Mouse (Mus musculus): ENCODE measurements around the gene Orm1. TPM values are rescaled to one million over a fixed set of nuclear protein-coding genes. Genes with fewer than 3 reads are reported as not detected.

The Orm1 gene
- polyA plus RNA-seq (2015; fragmentation: Nextera tagmentation; extraction: Ambion mirVana), result 0.48 TPM in 1 of 2 replicates, not detected in the other

- ATAC-seq (ENCODE audit: low read depth), result no peak
- no peaks in the 10 kb centered on the region for H3K36me3 ChIP-seq (ENCODE audit: control insufficient read depth, insufficient read depth, low read length)
- no peak within 1 kb of the TSS for H3K4me2 ChIP-seq (ENCODE audit: low read depth, low read length)
- WGBS, result 74% methylated on average over 8 of the region's 8 CpGs
- no peak within 1 kb of the TSS for H3K9ac ChIP-seq (ENCODE audit: low read length)
- H3K27me3 ChIP-seq (ENCODE audit: control insufficient read depth, insufficient read depth, low read depth, low read length), result no peaks in the 10 kb centered on the region
- H3K4me3 ChIP-seq (ENCODE audit: low read length), result no peak within 1 kb of the TSS
- no peaks in the 10 kb centered on the region for H3K4me1 ChIP-seq (replicated peaks; ENCODE audit: control insufficient read depth, insufficient read depth, low read length)
- H3K27ac ChIP-seq (ENCODE audit: low read length), result no peak within 1 kb of the TSS
- H3K9me3 ChIP-seq (ENCODE audit: control insufficient read depth, low read length), result no peaks in the 10 kb centered on the region
These were observed at the start of gene Orm1 for GRCm38 (mm10) chr4:63344295-63344694. Gene Orm1 (plus strand): TSS chr4:63344560.

- Histone ChIP-seq H3K9me3 (ENCODE audit: control insufficient read depth, low read length) (no peaks in the 10 kb centered on the region), H3K27me3 (ENCODE audit: control insufficient read depth, insufficient read depth, low read depth, low read length) (no peaks in the 10 kb centered on the region), H3K36me3 (ENCODE audit: control insufficient read depth, insufficient read depth, low read length) (peaks cover 25% of the 10 kb centered on the region), H3K4me2 (ENCODE audit: low read depth, low read length) (no peak overlapping the region), H3K9ac (ENCODE audit: low read length) (no peak overlapping the region), H3K4me3 (ENCODE audit: low read length) (no peak overlapping the region), H3K4me1 (replicated peaks; ENCODE audit: control insufficient read depth, insufficient read depth, low read length) (peaks cover 1% of the 10 kb centered on the region), H3K27ac (ENCODE audit: low read length) (no peak overlapping the region)
- WGBS, result 72% methylated on average over 1 of the region's 1 CpGs
- ATAC-seq (ENCODE audit: low read depth), result no peak
These were observed 48.7 kb upstream of the Orm1 start for GRCm38 (mm10) chr4:63295641-63296040.

- Histone ChIP-seq H3K4me2 (ENCODE audit: low read depth, low read length) (no peak overlapping the region), H3K9me3 (ENCODE audit: control insufficient read depth, low read length) (no peaks in the 10 kb centered on the region), H3K4me3 (ENCODE audit: low read length) (no peak overlapping the region), H3K4me1 (replicated peaks; ENCODE audit: control insufficient read depth, insufficient read depth, low read length) (no peaks in the 10 kb centered on the region), H3K36me3 (ENCODE audit: control insufficient read depth, insufficient read depth, low read length) (peaks cover 28% of the 10 kb centered on the region), H3K27me3 (ENCODE audit: control insufficient read depth, insufficient read depth, low read depth, low read length) (no peaks in the 10 kb centered on the region), H3K27ac (ENCODE audit: low read length) (no peak overlapping the region), H3K9ac (ENCODE audit: low read length) (no peak overlapping the region)
- WGBS, result 39% methylated on average over 3 of the region's 3 CpGs
- no peak for ATAC-seq (ENCODE audit: low read depth)
These were observed 48.1 kb upstream of the Orm1 start for GRCm38 (mm10) chr4:63296263-63296662.

GRCm38 (mm10) chr4:63296876-63297275 is 47.5 kb upstream of the Orm1 start:
- H3K36me3 ChIP-seq (ENCODE audit: control insufficient read depth, insufficient read depth, low read length), result peaks cover 28% of the 10 kb centered on the region
- H3K9ac ChIP-seq (ENCODE audit: low read length), result no peak overlapping the region
- no peaks in the 10 kb centered on the region for H3K27me3 ChIP-seq (ENCODE audit: control insufficient read depth, insufficient read depth, low read depth, low read length)
- H3K4me3 ChIP-seq (ENCODE audit: low read length), result no peak overlapping the region
- H3K4me1 ChIP-seq (replicated peaks; ENCODE audit: control insufficient read depth, insufficient read depth, low read length), result no peaks in the 10 kb centered on the region
- no peaks in the 10 kb centered on the region for H3K9me3 ChIP-seq (ENCODE audit: control insufficient read depth, low read length)
- H3K4me2 ChIP-seq (ENCODE audit: low read depth, low read length), result no peak overlapping the region
- no peak overlapping the region for H3K27ac ChIP-seq (ENCODE audit: low read length)
- ATAC-seq (ENCODE audit: low read depth), result no peak
- 63% methylated on average over 8 of the region's 8 CpGs for WGBS

- no peak overlapping the region for H3K4me3 ChIP-seq (ENCODE audit: low read length)
These were observed 46.2 kb upstream of the Orm1 start for GRCm38 (mm10) chr4:63298191-63298590.

GRCm38 (mm10) chr4:63302641-63303040 is 41.7 kb upstream of the Orm1 start:
- no peaks in the 10 kb centered on the region for H3K9me3 ChIP-seq (ENCODE audit: control insufficient read depth, low read length)
- no peak overlapping the region for H3K4me3 ChIP-seq (ENCODE audit: low read length)
- no peak overlapping the region for H3K27ac ChIP-seq (ENCODE audit: low read length)
- H3K9ac ChIP-seq (ENCODE audit: low read length), result no peak overlapping the region
- no peaks in the 10 kb centered on the region for H3K4me1 ChIP-seq (replicated peaks; ENCODE audit: control insufficient read depth, insufficient read depth, low read length)
- peaks cover 9% of the 10 kb centered on the region; the same call in 1 of the 2 replicates for H3K36me3 ChIP-seq (ENCODE audit: control insufficient read depth, insufficient read depth, low read length)
- H3K4me2 ChIP-seq (ENCODE audit: low read depth, low read length), result no peak overlapping the region
- no peak for ATAC-seq (ENCODE audit: low read depth)
- no peaks in the 10 kb centered on the region for H3K27me3 ChIP-seq (ENCODE audit: control insufficient read depth, insufficient read depth, low read depth, low read length)
- WGBS, result 55% methylated on average over 4 of the region's 4 CpGs

More at GRCm38 (mm10) chr4:63298191-63298590, 46.2 kb upstream of the Orm1 start:
- no peak overlapping the region for H3K27ac ChIP-seq (ENCODE audit: low read length)
- H3K27me3 ChIP-seq (ENCODE audit: control insufficient read depth, insufficient read depth, low read depth, low read length), result no peaks in the 10 kb centered on the region
- no peaks in the 10 kb centered on the region for H3K9me3 ChIP-seq (ENCODE audit: control insufficient read depth, low read length)
- WGBS, result 87% methylated on average over 8 of the region's 8 CpGs
- no peak overlapping the region for H3K4me2 ChIP-seq (ENCODE audit: low read depth, low read length)
- peaks cover 26% of the 10 kb centered on the region for H3K36me3 ChIP-seq (ENCODE audit: control insufficient read depth, insufficient read depth, low read length)
- no peaks in the 10 kb centered on the region for H3K4me1 ChIP-seq (replicated peaks; ENCODE audit: control insufficient read depth, insufficient read depth, low read length)
- ATAC-seq (ENCODE audit: low read depth), result no peak
- H3K9ac ChIP-seq (ENCODE audit: low read length), result no peak overlapping the region

GRCm38 (mm10) chr4:63307175-63308062 is 36.9 kb upstream of the Orm1 start:
- Histone ChIP-seq H3K36me3 (ENCODE audit: control insufficient read depth, insufficient read depth, low read length) (peaks cover 9% of the 10 kb centered on the region; the same call in 1 of the 2 replicates), H3K27me3 (ENCODE audit: control insufficient read depth, insufficient read depth, low read depth, low read length) (no peaks in the 10 kb centered on the region), H3K9me3 (ENCODE audit: control insufficient read depth, low read length) (no peaks in the 10 kb centered on the region), H3K4me1 (replicated peaks; ENCODE audit: control insufficient read depth, insufficient read depth, low read length) (no peaks in the 10 kb centered on the region), H3K9ac (ENCODE audit: low read length) (no peak overlapping the region), H3K4me2 (ENCODE audit: low read depth, low read length) (no peak overlapping the region), H3K27ac (ENCODE audit: low read length) (no peak overlapping the region), H3K4me3 (ENCODE audit: low read length) (no peak overlapping the region)
- ATAC-seq (ENCODE audit: low read depth), result peak; percentile 68
- WGBS, result 32% methylated on average over 21 of the region's 21 CpGs

- 65% methylated on average over 3 of the region's 3 CpGs for WGBS
- no peaks in the 10 kb centered on the region for H3K9me3 ChIP-seq (ENCODE audit: control insufficient read depth, low read length)
- ATAC-seq (ENCODE audit: low read depth), result no peak
- H3K36me3 ChIP-seq (ENCODE audit: control insufficient read depth, insufficient read depth, low read length), result peaks cover 9% of the 10 kb centered on the region; the same call in 1 of the 2 replicates
- no peak overlapping the region for H3K4me3 ChIP-seq (ENCODE audit: low read length)
- H3K9ac ChIP-seq (ENCODE audit: low read length), result no peak overlapping the region
- H3K27ac ChIP-seq (ENCODE audit: low read length), result no peak overlapping the region
- H3K4me1 ChIP-seq (replicated peaks; ENCODE audit: control insufficient read depth, insufficient read depth, low read length), result no peaks in the 10 kb centered on the region
- no peak overlapping the region for H3K4me2 ChIP-seq (ENCODE audit: low read depth, low read length)
- H3K27me3 ChIP-seq (ENCODE audit: control insufficient read depth, insufficient read depth, low read depth, low read length), result no peaks in the 10 kb centered on the region
These were observed 36.0 kb upstream of the Orm1 start for GRCm38 (mm10) chr4:63308316-63308715.

GRCm38 (mm10) chr4:63310247-63310855 is 34.0 kb upstream of the Orm1 start:
- peaks cover 12% of the 10 kb centered on the region for H3K36me3 ChIP-seq (ENCODE audit: control insufficient read depth, insufficient read depth, low read length)
- no peak for ATAC-seq (ENCODE audit: low read depth)
- no peak overlapping the region for H3K9ac ChIP-seq (ENCODE audit: low read length)
- no peak overlapping the region for H3K4me2 ChIP-seq (ENCODE audit: low read depth, low read length)
- no peaks in the 10 kb centered on the region for H3K4me1 ChIP-seq (replicated peaks; ENCODE audit: control insufficient read depth, insufficient read depth, low read length)
- 55% methylated on average over 10 of the region's 10 CpGs for WGBS
- H3K27me3 ChIP-seq (ENCODE audit: control insufficient read depth, insufficient read depth, low read depth, low read length), result no peaks in the 10 kb centered on the region
- no peak overlapping the region for H3K4me3 ChIP-seq (ENCODE audit: low read length)
- H3K9me3 ChIP-seq (ENCODE audit: control insufficient read depth, low read length), result no peaks in the 10 kb centered on the region
- H3K27ac ChIP-seq (ENCODE audit: low read length), result no peak overlapping the region

All from lung, embryonic 16.5 days (tissue).